Mouse (Mus musculus) stomach, embryonic 14.5 days (tissue): ENCODE data around the gene Irf9. TPM values are rescaled to one million over a fixed set of nuclear protein-coding genes. Genes with fewer than 3 reads are reported as not detected.

Experiments used
- ATAC-seq: fragments of 200-750 bp; cut with Nextera tagmentation; 2 replicates; pipeline ENCODE4 v1.8.0; 2017; ENCODE audit warnings: low read depth, moderate TSS enrichment; ENCODE audit not compliant: insufficient number of reproducible peaks, insufficient read depth, low FRiP score
- H3K27ac ChIP-seq: fragments of 300-500 bp; sonication (generic); 2 replicates; pipeline ENCODE4 v1.5.1; 2014; ENCODE audit warnings: mild to moderate bottlenecking, low read length, moderate library complexity, mixed read lengths
- H3K27me3 ChIP-seq: fragments of 300-500 bp; sonication (generic); 2 replicates; pipeline ENCODE4 v1.6.1; 2014; ENCODE audit warnings: low read length, control low read depth, mixed read lengths; ENCODE audit not compliant: control insufficient read depth, insufficient read depth
- H3K36me3 ChIP-seq: fragments of 300-500 bp; sonication (generic); 2 replicates; pipeline ENCODE4 v1.6.1; 2014; ENCODE audit warnings: mild to moderate bottlenecking, control low read depth, low read length, moderate library complexity, mixed read lengths; ENCODE audit not compliant: control insufficient read depth, insufficient read depth
- H3K4me1 ChIP-seq: fragments of 300-500 bp; sonication (generic); 2 replicates; pipeline ENCODE4 v1.6.1; 2014; ENCODE audit warnings: low read length, control low read depth, mixed read lengths; ENCODE audit not compliant: control insufficient read depth, insufficient read depth
- H3K4me2 ChIP-seq: fragments of 300-500 bp; sonication (generic); replicated peaks from 2 replicates; pipeline ENCODE4 v1.6.1; 2014; ENCODE audit warnings: low read depth, low read length, control low read depth
- H3K4me3 ChIP-seq: fragments of 300-500 bp; sonication (generic); 2 replicates; pipeline ENCODE4 v1.5.1; 2014; ENCODE audit warnings: low read depth, low read length, control low read depth
- H3K9ac ChIP-seq: fragments of 300-500 bp; sonication (generic); replicated peaks from 2 replicates; pipeline ENCODE4 v1.6.1; 2014; ENCODE audit warnings: low read depth, mild to moderate bottlenecking, control low read depth, low read length, moderate library complexity, mixed read lengths
- H3K9me3 ChIP-seq: fragments of 300-500 bp; sonication (generic); 2 replicates; pipeline ENCODE4 v1.6.1; 2016; ENCODE audit warnings: low read depth, low read length, control low read depth; ENCODE audit not compliant: control insufficient read depth
- WGBS: fragments of 180-500 bp; shearing (Covaris S2); extraction: QIAGEN DNeasy Blood & Tissue Kit; methylation state at CpG from one replicate; pipeline ENCODE4 v1.1.7; 2014; 5-methylcytosine and 5-hydroxymethylcytosine counted together
- polyA plus RNA-seq: library from polyadenylated mRNA; unstranded; fragments of >200 nt; fragmentation: Nextera tagmentation; extraction: Ambion mirVana; gene quantifications from 2 replicates; pipeline ENCODE4 v1.2.1, GENCODE M21; 2014

Gene Irf9
- polyA plus RNA-seq, 1 experiment from 2014 or later, result 7.4 TPM

- Histone ChIP-seq H3K36me3 (peaks cover 63% of the 10 kb centered on the region), H3K4me2 (no peak within 1 kb of the TSS), H3K4me1 (peaks cover 9% of the 10 kb centered on the region; the same call in 1 of the 2 replicates), H3K9me3 (no peaks in the 10 kb centered on the region), H3K27me3 (no peaks in the 10 kb centered on the region), H3K4me3 (no peak within 1 kb of the TSS), H3K9ac (no peak within 1 kb of the TSS), H3K27ac (no peak within 1 kb of the TSS)
- 94% methylated on average over 9 of the region's 9 CpGs for WGBS
- no peak for ATAC-seq
These were observed 34.4 kb downstream of the Irf9 start, which contains the start of gene Gm49378 for GRCm38 (mm10) chr14:55637795-55638194. Gene Gm49378, minus strand, starts transcription at chr14:55637895.

- WGBS, result 95% methylated on average over 14 of the region's 14 CpGs
These were observed 37.4 kb downstream of the Irf9 start for GRCm38 (mm10) chr14:55640816-55641215.

GRCm38 (mm10) chr14:55641291-55641690, 37.9 kb downstream of the Irf9 start:
- no peak for ATAC-seq
- H3K4me1 ChIP-seq, result peaks cover 10% of the 10 kb centered on the region; the same call in 1 of the 2 replicates
- H3K4me2 ChIP-seq, result no peak overlapping the region
- 94% methylated on average over 13 of the region's 13 CpGs for WGBS
- no peak overlapping the region for H3K9ac ChIP-seq
- H3K9me3 ChIP-seq, result no peaks in the 10 kb centered on the region
- no peak overlapping the region for H3K4me3 ChIP-seq
- no peaks in the 10 kb centered on the region for H3K27me3 ChIP-seq
- H3K36me3 ChIP-seq, result peaks cover 48% of the 10 kb centered on the region
- H3K27ac ChIP-seq, result no peak overlapping the region

More at GRCm38 (mm10) chr14:55640816-55641215, 37.4 kb downstream of the Irf9 start:
- peaks cover 10% of the 10 kb centered on the region; the same call in 1 of the 2 replicates for H3K4me1 ChIP-seq
- peaks cover 50% of the 10 kb centered on the region for H3K36me3 ChIP-seq
- no peak overlapping the region for H3K4me2 ChIP-seq
- no peak overlapping the region for H3K27ac ChIP-seq
- no peak overlapping the region for H3K4me3 ChIP-seq
- no peaks in the 10 kb centered on the region for H3K27me3 ChIP-seq
- no peak for ATAC-seq
- H3K9ac ChIP-seq, result no peak overlapping the region
- no peaks in the 10 kb centered on the region for H3K9me3 ChIP-seq

GRCm38 (mm10) chr14:55642679-55643059, 39.3 kb downstream of the Irf9 start:
- Histone ChIP-seq H3K4me2 (peak overlapping the region; percentile 76), H3K4me3 (peak overlapping the region; percentile 67), H3K9ac (peak overlapping the region; percentile 89), H3K9me3 (no peaks in the 10 kb centered on the region), H3K4me1 (peaks cover 10% of the 10 kb centered on the region; the same call in 1 of the 2 replicates), H3K27me3 (no peaks in the 10 kb centered on the region), H3K36me3 (peaks cover 40% of the 10 kb centered on the region), H3K27ac (peak overlapping the region; percentile 95; the same call in 1 of the 2 replicates)
- 0 out of 2 replicates have a peak, but pooled peaks have one; percentile 6 for ATAC-seq
- WGBS, result 21% methylated on average over 8 of the region's 8 CpGs

DNA sequence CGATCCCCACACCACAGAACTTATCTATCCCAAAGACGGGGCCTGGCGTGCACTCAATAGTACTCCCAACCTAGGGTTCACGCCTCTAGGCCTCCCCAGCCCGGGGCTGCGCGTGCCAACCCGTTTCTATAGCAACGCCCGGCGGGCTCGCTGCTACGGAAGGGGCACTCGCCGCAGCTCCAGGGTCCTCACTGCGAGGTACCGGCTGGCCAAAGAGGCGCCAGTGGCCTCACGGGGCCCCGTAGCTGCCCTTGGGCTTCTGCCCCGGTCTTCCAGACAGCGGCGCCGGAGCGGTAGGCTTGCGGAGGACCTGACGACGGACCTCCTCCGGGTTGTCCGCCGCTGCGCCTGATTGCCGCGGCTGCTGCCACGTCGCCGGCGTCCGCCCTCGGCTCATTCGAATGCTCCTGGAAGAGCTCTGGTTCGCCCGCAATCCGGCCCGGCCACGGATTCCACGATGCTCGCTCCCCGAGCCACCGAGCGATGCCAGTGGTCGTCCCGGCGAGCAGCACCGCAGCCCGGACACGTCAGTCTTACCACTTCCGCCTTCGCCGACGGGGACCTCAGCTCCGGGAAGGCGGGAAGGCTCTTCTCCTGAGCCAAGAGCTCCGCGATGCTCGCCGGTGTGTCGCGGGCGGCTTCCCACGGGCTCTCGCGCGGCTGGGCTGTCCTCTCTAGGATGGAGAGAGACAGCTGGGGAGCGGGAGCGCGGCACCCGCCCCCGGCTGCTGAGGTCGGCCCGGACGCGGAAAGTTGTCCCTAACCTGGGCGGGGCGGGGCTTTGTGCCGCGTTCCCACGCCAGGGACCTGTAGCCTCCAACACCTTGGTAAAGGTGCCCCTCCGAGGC, 39.9 kb downstream of the Irf9 start, which contains the start of gene Tm9sf1:
TSS of gene Tm9sf1 (minus strand) at position 747 of the 848 bp plus-strand sequence.
- ATAC-seq, result peak; percentile 87

GRCm38 (mm10) chr14:55644261-55644888, 41.0 kb downstream of the Irf9 start:
- Histone ChIP-seq H3K4me3 (peak overlapping the region; percentile 67), H3K4me1 (peaks cover 10% of the 10 kb centered on the region; the same call in 1 of the 2 replicates), H3K9me3 (no peaks in the 10 kb centered on the region), H3K27ac (peak overlapping the region; percentile 95; the same call in 1 of the 2 replicates), H3K9ac (peak overlapping the region; percentile 89), H3K36me3 (peaks cover 24% of the 10 kb centered on the region; the same call in 1 of the 2 replicates), H3K4me2 (peak overlapping the region; percentile 76), H3K27me3 (no peaks in the 10 kb centered on the region)
- ATAC-seq, result no peak
- WGBS, result 23% methylated on average over 17 of the region's 17 CpGs

More for the DNA sequence above, 39.9 kb downstream of the Irf9 start, which contains the start of gene Tm9sf1:
- H3K36me3 ChIP-seq, result peaks cover 34% of the 10 kb centered on the region
- no peaks in the 10 kb centered on the region for H3K9me3 ChIP-seq
- peaks cover 10% of the 10 kb centered on the region; the same call in 1 of the 2 replicates for H3K4me1 ChIP-seq
- H3K4me2 ChIP-seq, result peak within 1 kb of the TSS; percentile 76
- H3K9ac ChIP-seq, result peak within 1 kb of the TSS; percentile 89
- H3K27me3 ChIP-seq, result no peaks in the 10 kb centered on the region
- H3K27ac ChIP-seq, result peak within 1 kb of the TSS; percentile 95
- H3K4me3 ChIP-seq, result peak within 1 kb of the TSS; percentile 67
- WGBS, result under 1% methylated on average over 88 of the region's 89 CpGs

- Histone ChIP-seq H3K9me3 (no peaks in the 10 kb centered on the region), H3K27me3 (no peaks in the 10 kb centered on the region), H3K9ac (no peak within 1 kb of the TSS), H3K4me2 (no peak within 1 kb of the TSS), H3K36me3 (peaks cover 4% of the 10 kb centered on the region; the same call in 1 of the 2 replicates), H3K27ac (no peak within 1 kb of the TSS), H3K4me1 (0 out of 2 replicates have a peak, but pooled peaks cover 1% of the 10 kb centered on the region), H3K4me3 (no peak within 1 kb of the TSS)
- 95% methylated on average over 2 of the region's 2 CpGs for WGBS
- no peak for ATAC-seq
These were observed 46.5 kb downstream of the Irf9 start, which contains the start of gene Tssk4 for GRCm38 (mm10) chr14:55649884-55650283. Gene Tssk4, plus strand, starts transcription at chr14:55650184.

- Histone ChIP-seq H3K27ac (no peak overlapping the region), H3K4me2 (no peak overlapping the region), H3K4me1 (no peaks in the 10 kb centered on the region), H3K36me3 (0 out of 2 replicates have a peak, but pooled peaks cover 1% of the 10 kb centered on the region), H3K27me3 (no peaks in the 10 kb centered on the region), H3K4me3 (no peak overlapping the region), H3K9me3 (no peaks in the 10 kb centered on the region), H3K9ac (no peak overlapping the region)
- no peak for ATAC-seq
- 78% methylated on average over 7 of the region's 7 CpGs for WGBS
These were observed 48.2 kb downstream of the Irf9 start for GRCm38 (mm10) chr14:55651528-55651927.
